Mouse (Mus musculus) G1E (cell line): Measurements from ENCODE around the gene C1qtnf4.

ENCODE experiments used
- GATA1 ChIP-seq: IDR thresholded peaks from 2 replicates; pipeline ENCODE4 v1.6.1; 2012; ENCODE audit warnings: borderline replicate concordance, low read length, inconsistent platforms, mixed read lengths
- TAL1 ChIP-seq: conservative IDR thresholded peaks from 2 replicates; pipeline ENCODE4 v1.6.1; 2012; ENCODE audit warnings: low read depth, low read length, inconsistent platforms, mixed read lengths

DNA sequence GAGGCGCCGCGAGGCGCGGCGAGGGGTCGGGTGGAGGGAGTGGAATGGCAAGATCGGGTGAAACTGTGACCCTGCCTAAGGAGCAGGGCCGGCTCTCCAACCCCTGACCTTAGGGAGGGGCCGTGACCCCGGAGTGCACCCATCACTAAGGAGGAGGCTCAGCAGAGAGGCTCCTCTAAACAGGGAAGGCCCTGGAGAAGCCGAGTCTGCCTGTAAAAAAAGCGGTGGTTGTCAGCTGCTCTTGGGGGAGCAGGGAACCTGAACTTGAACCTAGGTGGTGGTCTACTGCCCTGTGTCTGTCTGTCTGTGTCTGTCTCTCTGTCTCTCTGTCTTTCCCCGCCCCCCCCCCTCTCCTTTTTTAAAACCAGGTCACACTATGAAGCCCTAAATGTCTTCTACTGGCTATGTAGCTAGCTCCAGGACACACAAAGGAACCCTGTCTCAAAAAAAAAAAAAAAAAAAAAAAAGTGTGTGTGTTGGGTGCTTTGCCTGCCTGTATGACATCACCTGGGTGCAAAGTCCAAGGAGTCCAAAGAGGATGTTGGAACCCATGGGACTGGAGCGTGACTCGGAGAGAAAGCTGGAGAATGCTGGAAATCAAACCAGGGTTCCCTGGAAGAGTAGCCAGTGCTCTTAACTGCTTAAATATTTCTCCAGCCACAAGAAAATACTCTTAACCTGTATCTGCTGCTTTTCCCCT lies 32.5 kb downstream of the C1qtnf4 start:
- no peak for TF ChIP-seq GATA1
- TF ChIP-seq TAL1: no peak
